Mouse (Mus musculus) embryonic fibroblast, embryonic 13.5 days (primary cell): Measurements from ENCODE around the gene Slc38a3.

Source experiments
- CTCF ChIP-seq: IDR thresholded peaks from 2 replicates; pipeline ENCODE4 v1.5.1; 2011; ENCODE audit warnings: mild to moderate bottlenecking, control low read depth, low read length, moderate library complexity, borderline replicate concordance; ENCODE audit not compliant: insufficient read depth
- POLR2A ChIP-seq: IDR thresholded peaks from 2 replicates; pipeline ENCODE4 v1.6.1; 2011; ENCODE audit warnings: low read depth, mild to moderate bottlenecking, control low read depth, low read length, moderate library complexity

DNA sequence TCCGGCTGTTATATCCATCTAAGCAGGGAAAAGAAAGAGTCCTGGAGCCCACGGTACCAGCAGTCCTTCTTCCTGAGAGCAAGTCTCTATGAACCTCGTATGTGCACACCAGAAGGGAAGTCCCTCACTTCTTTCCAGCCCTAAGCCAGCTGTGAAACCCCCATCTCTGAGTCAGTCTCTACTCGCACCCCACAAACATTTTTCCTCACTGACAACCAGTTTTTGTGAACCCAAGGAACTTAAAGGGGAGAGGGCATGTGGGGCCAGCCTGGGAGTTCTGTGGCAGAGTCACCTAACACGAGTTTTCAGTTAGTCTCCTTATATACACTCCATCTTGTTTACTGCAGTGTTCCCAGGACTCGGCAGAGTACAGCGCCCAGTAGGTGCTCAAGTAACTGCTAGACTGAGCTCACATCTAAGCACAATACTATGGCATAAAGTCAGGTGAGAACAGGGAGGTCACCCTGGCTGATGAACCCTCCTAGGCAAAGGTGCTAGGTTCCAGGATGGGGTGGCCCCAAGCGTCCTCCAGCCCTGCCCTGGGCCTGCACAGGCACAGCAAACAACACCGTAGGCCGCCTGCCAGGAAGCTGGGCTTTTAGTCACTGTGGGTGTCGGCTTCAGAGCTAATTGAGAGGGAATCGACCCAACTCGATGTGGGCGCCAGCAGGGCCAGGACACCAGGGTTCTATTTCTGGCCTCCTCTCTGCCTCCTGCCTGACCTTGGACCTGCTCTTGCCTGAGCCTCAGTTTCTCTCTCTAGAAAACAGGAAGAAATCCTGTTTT, 34.2 kb upstream of the Slc38a3 start:
- TF ChIP-seq CTCF (no peak), POLR2A (no peak)
